Mouse (Mus musculus): ENCODE measurements around the gene Ggn.
A peak's percentile ranks its signal among the peaks of the same experiment; 100 is the strongest.

Gene Ggn

GRCm38 (mm10) chr7:29213675-29214082 is 43.7 kb downstream of the Ggn start, which contains the start of gene Catsperg1:
TSS of gene Catsperg1 (minus strand) at chr7:29214035.
- DNase-seq: peak; percentile 21

- DNase-seq: no peak
Observed at GRCm38 (mm10) chr7:29214236-29214635, 44.2 kb downstream of the Ggn start.

- DNase-seq: no peak
Observed at GRCm38 (mm10) chr7:29214846-29215245, 44.8 kb downstream of the Ggn start.

Measured in kidney, adult 11 months (tissue).